Mouse (Mus musculus) midbrain, embryonic 14.5 days (tissue): ENCODE data around the gene Ntn1. TPM values are rescaled to one million over a fixed set of nuclear protein-coding genes. Genes with fewer than 3 reads are reported as not detected.
A peak's percentile ranks its signal among the peaks of the same experiment; 100 is the strongest.

ENCODE experiments used
- ATAC-seq: fragments of 200-750 bp; cut with Nextera tagmentation; 2 replicates; pipeline ENCODE4 v1.8.0; 2017; ENCODE audit warnings: moderate number of reproducible peaks, moderate library complexity; ENCODE audit not compliant: low FRiP score, low TSS enrichment
- DNase-seq: peaks from one replicate; pipeline ENCODE4 v3.0.0-alpha.2; 2015
- H3K27ac ChIP-seq: fragments of 300-500 bp; sonication (generic); replicated peaks from 2 replicates; pipeline ENCODE4 v1.5.1; 2014; ENCODE audit warnings: mild to moderate bottlenecking, low read depth, low read length, moderate library complexity
- H3K27me3 ChIP-seq: fragments of 300-500 bp; sonication (generic); 2 replicates; pipeline ENCODE4 v1.6.1; 2014; ENCODE audit warnings: low read length, control low read depth, mixed read lengths; ENCODE audit not compliant: control insufficient read depth, insufficient read depth
- H3K36me3 ChIP-seq: fragments of 300-500 bp; sonication (generic); 2 replicates; pipeline ENCODE4 v1.6.1; 2014; ENCODE audit warnings: low read length, control low read depth; ENCODE audit not compliant: control insufficient read depth, insufficient read depth
- H3K4me1 ChIP-seq: fragments of 300-500 bp; sonication (generic); 2 replicates; pipeline ENCODE4 v1.6.1; 2014; ENCODE audit warnings: mild to moderate bottlenecking, antibody characterized with exemption, low read length, control low read depth; ENCODE audit not compliant: control insufficient read depth, insufficient read depth
- H3K4me2 ChIP-seq: fragments of 300-500 bp; sonication (generic); 2 replicates; pipeline ENCODE4 v1.6.1; 2014; ENCODE audit warnings: mild to moderate bottlenecking, low read length, moderate library complexity
- H3K4me3 ChIP-seq: fragments of 300-500 bp; sonication (generic); replicated peaks from 2 replicates; pipeline ENCODE4 v1.5.1; 2014; ENCODE audit warnings: low read depth, low read length
- H3K9ac ChIP-seq: fragments of 300-500 bp; sonication (generic); replicated peaks from 2 replicates; pipeline ENCODE4 v1.6.1; 2014; ENCODE audit warnings: mild to moderate bottlenecking, low read length, moderate library complexity
- H3K9me3 ChIP-seq: fragments of 300-500 bp; sonication (generic); 2 replicates; pipeline ENCODE4 v1.6.1; 2016; ENCODE audit warnings: low read length, control low read depth, mixed read lengths; ENCODE audit not compliant: control insufficient read depth
- WGBS: fragments of 180-500 bp; shearing (Covaris S2); extraction: QIAGEN DNeasy Blood & Tissue Kit; methylation state at CpG from one replicate; pipeline ENCODE4 v1.1.7; 2014; 5-methylcytosine and 5-hydroxymethylcytosine counted together
- polyA plus RNA-seq: library from polyadenylated mRNA; unstranded; fragments of >200 nt; fragmentation: Nextera tagmentation; extraction: Ambion mirVana; gene quantifications from 2 replicates; pipeline ENCODE4 v1.2.1, GENCODE M21; 2014

Gene Ntn1
- polyA plus RNA-seq, 1 experiment from 2014 or later = 8.4 TPM

DNA sequence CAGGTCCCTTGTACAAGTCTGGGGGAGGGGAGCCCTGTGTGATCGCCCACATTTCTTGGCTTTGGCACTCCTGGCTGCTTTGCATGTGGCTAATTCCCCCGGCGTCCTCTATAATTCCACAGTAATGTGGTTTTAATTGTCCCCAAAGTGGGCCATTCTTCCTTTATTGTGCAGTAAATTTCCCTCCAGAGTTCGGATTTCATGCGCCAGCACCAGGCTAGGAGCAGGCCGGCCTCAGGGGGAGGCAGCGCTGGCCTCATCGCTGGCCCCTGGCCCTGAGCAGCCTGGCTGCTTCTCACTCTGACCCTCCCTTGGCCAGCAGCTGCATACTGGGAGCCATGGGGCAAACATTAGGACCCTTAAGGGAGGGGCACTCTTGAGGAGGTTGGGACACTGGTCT lies 110.0 kb downstream of the Ntn1 start:
- H3K4me3 ChIP-seq = no peak overlapping the region
- H3K4me2 ChIP-seq = no peak overlapping the region
- no peaks in the 10 kb centered on the region for H3K36me3 ChIP-seq
- WGBS = 43% methylated on average over 8 of the region's 8 CpGs
- H3K9me3 ChIP-seq = no peaks in the 10 kb centered on the region
- no peak for ATAC-seq
- DNase-seq = no peak
- no peak overlapping the region for H3K27ac ChIP-seq
- H3K4me1 ChIP-seq = 0 out of 2 replicates have a peak, but pooled peaks cover 7% of the 10 kb centered on the region
- H3K9ac ChIP-seq = no peak overlapping the region
- no peaks in the 10 kb centered on the region for H3K27me3 ChIP-seq

- H3K4me3 ChIP-seq = no peak overlapping the region
- no peak overlapping the region for H3K27ac ChIP-seq
- 76% methylated on average over 5 of the region's 5 CpGs for WGBS
- H3K9ac ChIP-seq = no peak overlapping the region
- no peak overlapping the region for H3K4me2 ChIP-seq
- no peaks in the 10 kb centered on the region for H3K9me3 ChIP-seq
- DNase-seq (no peak), ATAC-seq (no peak)
- H3K27me3 ChIP-seq = no peaks in the 10 kb centered on the region
- 0 out of 2 replicates have a peak, but pooled peaks cover 7% of the 10 kb centered on the region for H3K4me1 ChIP-seq
- H3K36me3 ChIP-seq = no peaks in the 10 kb centered on the region
Measured at GRCm38 (mm10) chr11:68287331-68287730, 113.3 kb downstream of the Ntn1 start.

DNA sequence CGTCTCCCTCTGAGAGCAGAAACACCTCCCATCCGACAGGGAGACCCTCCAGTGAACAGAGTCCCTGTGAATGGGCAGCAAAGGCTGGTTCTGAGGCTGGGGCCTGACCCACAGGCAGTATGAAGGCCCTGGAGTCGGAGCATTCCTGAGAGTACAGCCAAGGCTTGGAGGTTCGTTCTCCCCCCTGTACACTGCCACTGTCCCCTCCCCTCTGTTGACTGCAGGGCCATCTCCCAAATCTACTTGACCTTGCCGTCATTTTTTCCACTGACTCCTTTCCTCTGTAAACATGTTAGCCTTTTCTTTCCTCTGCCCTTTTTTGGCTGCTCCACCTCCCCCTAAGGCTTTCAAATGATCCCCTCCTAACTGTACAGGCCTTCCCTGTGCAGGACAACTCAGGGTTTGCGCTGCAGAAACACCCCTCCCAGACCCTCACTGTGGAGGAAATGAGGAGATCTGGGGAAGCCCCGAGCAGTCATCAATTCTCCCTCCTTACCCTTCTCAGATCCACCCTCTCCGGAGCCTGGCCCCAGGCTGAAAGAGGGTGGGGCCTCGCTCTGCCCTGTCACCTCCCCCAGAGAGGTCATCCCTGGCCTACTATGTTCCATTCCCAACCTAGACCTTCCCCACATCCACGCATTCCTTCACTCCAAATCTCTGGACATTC lies 114.3 kb downstream of the Ntn1 start:
- Histone ChIP-seq H3K4me3 (no peak overlapping the region), H3K9me3 (no peaks in the 10 kb centered on the region), H3K36me3 (no peaks in the 10 kb centered on the region), H3K9ac (no peak overlapping the region), H3K4me1 (0 out of 2 replicates have a peak, but pooled peaks cover 7% of the 10 kb centered on the region), H3K4me2 (no peak overlapping the region), H3K27me3 (no peaks in the 10 kb centered on the region), H3K27ac (no peak overlapping the region)
- DNase-seq (no peak), ATAC-seq (no peak)
- WGBS = 53% methylated on average over 10 of the region's 10 CpGs

DNA sequence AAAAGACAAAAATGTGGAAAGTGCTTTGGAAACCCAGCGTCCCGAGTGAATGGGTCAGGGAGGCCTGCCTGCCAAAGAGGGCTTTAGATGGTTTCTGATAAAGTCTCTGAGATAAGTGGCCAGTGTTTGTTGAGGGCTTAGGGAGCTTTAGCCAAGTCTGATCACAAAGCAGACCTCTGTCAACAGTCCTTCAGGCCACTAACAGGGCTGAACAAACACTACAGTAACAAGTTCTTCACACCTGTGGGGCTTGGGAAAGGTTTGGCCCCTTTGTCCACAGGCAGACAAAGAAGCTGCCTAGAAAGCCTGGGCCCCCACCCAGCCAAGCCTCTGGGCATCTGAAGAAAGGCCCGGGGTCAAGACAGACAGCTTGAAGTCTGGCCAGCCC lies 114.9 kb downstream of the Ntn1 start:
- DNase-seq (no peak), ATAC-seq (no peak)
- Histone ChIP-seq H3K36me3 (no peaks in the 10 kb centered on the region), H3K9me3 (no peaks in the 10 kb centered on the region), H3K27me3 (no peaks in the 10 kb centered on the region), H3K4me2 (no peak overlapping the region), H3K4me3 (no peak overlapping the region), H3K9ac (no peak overlapping the region), H3K4me1 (0 out of 2 replicates have a peak, but pooled peaks cover 6% of the 10 kb centered on the region), H3K27ac (no peak overlapping the region)
- WGBS = 23% methylated on average over 3 of the region's 3 CpGs

GRCm38 (mm10) chr11:68280001-68280510 lies 120.6 kb downstream of the Ntn1 start:
- H3K27me3 ChIP-seq = peaks cover 11% of the 10 kb centered on the region; the same call in 1 of the 2 replicates
- no peaks in the 10 kb centered on the region for H3K4me1 ChIP-seq
- ATAC-seq (no peak), DNase-seq (no peak)
- no peak overlapping the region for H3K4me3 ChIP-seq
- H3K36me3 ChIP-seq = no peaks in the 10 kb centered on the region
- no peaks in the 10 kb centered on the region for H3K9me3 ChIP-seq
- no peak overlapping the region for H3K9ac ChIP-seq
- no peak overlapping the region for H3K27ac ChIP-seq
- no peak overlapping the region for H3K4me2 ChIP-seq
- WGBS = 78% methylated on average over 10 of the region's 10 CpGs

- H3K4me1 ChIP-seq = peaks cover 17% of the 10 kb centered on the region
- DNase-seq (no peak), ATAC-seq (no peak)
- no peak overlapping the region for H3K27ac ChIP-seq
- no peaks in the 10 kb centered on the region for H3K9me3 ChIP-seq
- 71% methylated on average over 7 of the region's 7 CpGs for WGBS
- H3K4me3 ChIP-seq = no peak overlapping the region
- no peaks in the 10 kb centered on the region for H3K36me3 ChIP-seq
- no peak overlapping the region for H3K4me2 ChIP-seq
- H3K9ac ChIP-seq = no peak overlapping the region
- H3K27me3 ChIP-seq = peaks cover 11% of the 10 kb centered on the region; the same call in 1 of the 2 replicates
Measured at GRCm38 (mm10) chr11:68276945-68277344, 123.7 kb downstream of the Ntn1 start.

DNA sequence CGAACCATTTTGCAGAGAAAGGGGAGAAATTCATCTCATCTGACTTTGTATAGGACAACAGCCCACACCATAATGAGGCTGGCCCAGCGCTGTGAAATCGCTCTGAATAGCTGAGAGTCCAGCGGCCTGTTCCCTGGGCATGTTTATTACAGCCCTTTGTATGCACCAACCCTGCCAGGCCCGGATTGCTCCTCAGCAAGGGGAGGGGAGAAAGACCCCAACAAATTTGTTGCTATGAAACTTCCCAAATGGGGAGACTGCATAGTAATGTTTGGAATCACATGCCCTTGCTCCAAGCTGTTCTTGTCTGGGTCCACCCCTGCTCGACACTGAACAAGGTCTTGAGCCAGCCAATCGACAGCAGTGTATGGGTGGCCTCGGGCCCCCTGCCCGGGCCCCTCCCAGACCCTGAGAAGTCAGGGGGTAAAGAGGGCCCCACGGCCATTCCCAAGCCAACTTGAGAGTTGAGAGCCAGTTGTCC lies 126.3 kb downstream of the Ntn1 start:
- Histone ChIP-seq H3K9me3 (no peaks in the 10 kb centered on the region), H3K4me2 (peak overlapping the region; percentile 8), H3K4me3 (no peak overlapping the region), H3K4me1 (peaks cover 28% of the 10 kb centered on the region), H3K9ac (no peak overlapping the region), H3K36me3 (no peaks in the 10 kb centered on the region), H3K27ac (peak overlapping the region; percentile 46; the same call in 1 of the 2 replicates), H3K27me3 (peaks cover 15% of the 10 kb centered on the region; the same call in 1 of the 2 replicates)
- peak; percentile 82 for ATAC-seq
- DNase-seq = peak; percentile 75
- WGBS = 4% methylated on average over 10 of the region's 10 CpGs

GRCm38 (mm10) chr11:68273855-68274254 lies 126.8 kb downstream of the Ntn1 start:
- ATAC-seq (peak; percentile 31; the same call in 1 of the 2 replicates), DNase-seq (peak; percentile 71)
- H3K4me2 ChIP-seq = peak overlapping the region; percentile 8
- H3K36me3 ChIP-seq = no peaks in the 10 kb centered on the region
- H3K27me3 ChIP-seq = peaks cover 15% of the 10 kb centered on the region; the same call in 1 of the 2 replicates
- H3K9ac ChIP-seq = no peak overlapping the region
- H3K27ac ChIP-seq = peak overlapping the region; percentile 46
- H3K4me1 ChIP-seq = peaks cover 28% of the 10 kb centered on the region
- no peaks in the 10 kb centered on the region for H3K9me3 ChIP-seq
- H3K4me3 ChIP-seq = no peak overlapping the region
- 3% methylated on average over 12 of the region's 12 CpGs for WGBS
